Mouse (Mus musculus) lung, adult 2 months (tissue): Measurements from ENCODE around the gene Gp1ba.

Experiments
- CTCF ChIP-seq: fragments of 200-500 bp; IDR thresholded peaks from 2 replicates; pipeline ENCODE4 v1.5.1; 2011; ENCODE audit warnings: mild to moderate bottlenecking, low read length, control low read depth; ENCODE audit not compliant: insufficient read depth
- POLR2A ChIP-seq: fragments of 200-500 bp; IDR thresholded peaks from 2 replicates; pipeline ENCODE4 v1.6.1; 2011; ENCODE audit warnings: low read depth, mild to moderate bottlenecking, control low read depth, low read length, borderline replicate concordance; ENCODE audit errors: extremely low read depth

DNA sequence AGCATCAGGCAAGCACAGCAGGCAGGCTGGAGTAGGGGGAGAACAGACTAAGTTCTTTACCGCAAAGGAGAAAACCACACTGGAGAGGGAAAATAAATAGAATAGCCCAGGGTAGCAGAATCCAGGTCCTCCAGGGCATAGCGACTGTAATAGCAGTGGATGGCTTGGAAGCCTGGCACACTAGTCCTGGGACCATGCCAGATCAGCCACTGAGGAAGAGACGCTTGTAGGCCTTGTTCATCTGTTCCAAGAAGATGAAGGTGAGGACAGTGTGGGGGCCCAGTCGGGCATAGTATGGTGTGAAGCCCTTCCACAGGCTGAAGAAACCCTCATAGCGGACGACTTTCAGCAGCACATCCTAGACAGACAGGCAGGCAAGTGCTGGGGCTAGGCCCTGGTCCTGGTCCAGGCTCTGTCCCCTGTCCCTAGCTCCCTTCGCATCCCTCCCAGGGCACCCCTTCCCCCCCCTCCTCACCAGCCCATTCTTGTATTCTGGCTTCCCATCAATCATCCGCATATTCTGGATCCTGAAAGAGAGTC is 5.7 kb downstream of the Gp1ba start:
- TF ChIP-seq POLR2A (no peak), CTCF (no peak)
